Mouse (Mus musculus): ENCODE data around the gene Rybp. TPM values are rescaled to one million over a fixed set of nuclear protein-coding genes. Genes with fewer than 3 reads are reported as not detected.

Gene Rybp
- polyA plus RNA-seq, 1 experiment from 2014 or later, result 25.3 TPM

- Histone ChIP-seq H3K27ac (ENCODE audit: low read length) (no peak overlapping the region), H3K4me1 (ENCODE audit: control insufficient read depth, insufficient read depth, low read length) (peaks cover 12% of the 10 kb centered on the region), H3K9me3 (replicated peaks; ENCODE audit: control insufficient read depth, low read length, poor library complexity, severe bottlenecking) (no peaks in the 10 kb centered on the region), H3K4me2 (ENCODE audit: low read length) (no peak overlapping the region), H3K4me3 (ENCODE audit: low read depth, low read length) (no peak overlapping the region), H3K27me3 (ENCODE audit: control insufficient read depth, insufficient read depth, low read depth, low read length) (no peaks in the 10 kb centered on the region), H3K36me3 (ENCODE audit: control insufficient read depth, insufficient read depth, low read length) (no peaks in the 10 kb centered on the region), H3K9ac (ENCODE audit: low read depth, low read length) (no peak overlapping the region)
- no peak for ATAC-seq
Observed at GRCm38 (mm10) chr6:100275643-100276042, 11.6 kb downstream of the Rybp start.

- H3K4me1 ChIP-seq (ENCODE audit: control insufficient read depth, insufficient read depth, low read length), result peaks cover 8% of the 10 kb centered on the region
- 63% methylated on average over 1 of the region's 1 CpGs for WGBS
- H3K4me2 ChIP-seq (ENCODE audit: low read length), result no peak overlapping the region
- H3K9ac ChIP-seq (ENCODE audit: low read depth, low read length), result no peak overlapping the region
- no peak for ATAC-seq
- no peaks in the 10 kb centered on the region for H3K9me3 ChIP-seq (replicated peaks; ENCODE audit: control insufficient read depth, low read length, poor library complexity, severe bottlenecking)
- no peaks in the 10 kb centered on the region for H3K36me3 ChIP-seq (ENCODE audit: control insufficient read depth, insufficient read depth, low read length)
- no peak overlapping the region for H3K27ac ChIP-seq (ENCODE audit: low read length)
- H3K27me3 ChIP-seq (ENCODE audit: control insufficient read depth, insufficient read depth, low read depth, low read length), result no peaks in the 10 kb centered on the region
- H3K4me3 ChIP-seq (ENCODE audit: low read depth, low read length), result no peak overlapping the region
Observed at GRCm38 (mm10) chr6:100273556-100273955, 13.7 kb downstream of the Rybp start.

GRCm38 (mm10) chr6:100271992-100272391 lies 15.3 kb downstream of the Rybp start:
- H3K27me3 ChIP-seq (ENCODE audit: control insufficient read depth, insufficient read depth, low read depth, low read length), result no peaks in the 10 kb centered on the region
- no peaks in the 10 kb centered on the region for H3K9me3 ChIP-seq (replicated peaks; ENCODE audit: control insufficient read depth, low read length, poor library complexity, severe bottlenecking)
- WGBS, result 81% methylated on average over 3 of the region's 3 CpGs
- H3K27ac ChIP-seq (ENCODE audit: low read length), result no peak overlapping the region
- no peaks in the 10 kb centered on the region for H3K36me3 ChIP-seq (ENCODE audit: control insufficient read depth, insufficient read depth, low read length)
- ATAC-seq, result no peak
- H3K4me1 ChIP-seq (ENCODE audit: control insufficient read depth, insufficient read depth, low read length), result peaks cover 4% of the 10 kb centered on the region
- no peak overlapping the region for H3K9ac ChIP-seq (ENCODE audit: low read depth, low read length)
- no peak overlapping the region for H3K4me3 ChIP-seq (ENCODE audit: low read depth, low read length)
- H3K4me2 ChIP-seq (ENCODE audit: low read length), result no peak overlapping the region

GRCm38 (mm10) chr6:100270765-100271164 lies 16.5 kb downstream of the Rybp start:
- no peak for ATAC-seq
- no peak overlapping the region for H3K27ac ChIP-seq (ENCODE audit: low read length)
- WGBS, result 78% methylated on average over 2 of the region's 2 CpGs
- H3K36me3 ChIP-seq (ENCODE audit: control insufficient read depth, insufficient read depth, low read length), result no peaks in the 10 kb centered on the region
- no peaks in the 10 kb centered on the region for H3K4me1 ChIP-seq (ENCODE audit: control insufficient read depth, insufficient read depth, low read length)
- no peaks in the 10 kb centered on the region for H3K27me3 ChIP-seq (ENCODE audit: control insufficient read depth, insufficient read depth, low read depth, low read length)
- no peaks in the 10 kb centered on the region for H3K9me3 ChIP-seq (replicated peaks; ENCODE audit: control insufficient read depth, low read length, poor library complexity, severe bottlenecking)
- H3K4me2 ChIP-seq (ENCODE audit: low read length), result no peak overlapping the region
- H3K4me3 ChIP-seq (ENCODE audit: low read depth, low read length), result no peak overlapping the region
- no peak overlapping the region for H3K9ac ChIP-seq (ENCODE audit: low read depth, low read length)

- no peak for ATAC-seq
- peaks cover 6% of the 10 kb centered on the region for H3K4me1 ChIP-seq (ENCODE audit: control insufficient read depth, insufficient read depth, low read length)
Observed at GRCm38 (mm10) chr6:100259607-100260006, 27.7 kb downstream of the Rybp start.

GRCm38 (mm10) chr6:100258278-100258677 lies 29.0 kb downstream of the Rybp start:
- ATAC-seq, result no peak
- H3K4me2 ChIP-seq (ENCODE audit: low read length), result no peak overlapping the region
- H3K27me3 ChIP-seq (ENCODE audit: control insufficient read depth, insufficient read depth, low read depth, low read length), result no peaks in the 10 kb centered on the region
- no peak overlapping the region for H3K27ac ChIP-seq (ENCODE audit: low read length)
- H3K9me3 ChIP-seq (replicated peaks; ENCODE audit: control insufficient read depth, low read length, poor library complexity, severe bottlenecking), result no peaks in the 10 kb centered on the region
- no peak overlapping the region for H3K4me3 ChIP-seq (ENCODE audit: low read depth, low read length)
- no peaks in the 10 kb centered on the region for H3K36me3 ChIP-seq (ENCODE audit: control insufficient read depth, insufficient read depth, low read length)
- H3K9ac ChIP-seq (ENCODE audit: low read depth, low read length), result no peak overlapping the region
- H3K4me1 ChIP-seq (ENCODE audit: control insufficient read depth, insufficient read depth, low read length), result peaks cover 6% of the 10 kb centered on the region

More at GRCm38 (mm10) chr6:100259607-100260006, 27.7 kb downstream of the Rybp start:
- no peaks in the 10 kb centered on the region for H3K36me3 ChIP-seq (ENCODE audit: control insufficient read depth, insufficient read depth, low read length)
- no peaks in the 10 kb centered on the region for H3K27me3 ChIP-seq (ENCODE audit: control insufficient read depth, insufficient read depth, low read depth, low read length)
- no peak overlapping the region for H3K9ac ChIP-seq (ENCODE audit: low read depth, low read length)
- WGBS, result 94% methylated on average over 1 of the region's 1 CpGs
- H3K9me3 ChIP-seq (replicated peaks; ENCODE audit: control insufficient read depth, low read length, poor library complexity, severe bottlenecking), result no peaks in the 10 kb centered on the region
- no peak overlapping the region for H3K4me3 ChIP-seq (ENCODE audit: low read depth, low read length)
- no peak overlapping the region for H3K4me2 ChIP-seq (ENCODE audit: low read length)
- H3K27ac ChIP-seq (ENCODE audit: low read length), result no peak overlapping the region

GRCm38 (mm10) chr6:100255411-100255810 lies 31.9 kb downstream of the Rybp start:
- no peak overlapping the region for H3K9ac ChIP-seq (ENCODE audit: low read depth, low read length)
- H3K4me1 ChIP-seq (ENCODE audit: control insufficient read depth, insufficient read depth, low read length), result peaks cover 6% of the 10 kb centered on the region
- no peak overlapping the region for H3K4me3 ChIP-seq (ENCODE audit: low read depth, low read length)
- H3K36me3 ChIP-seq (ENCODE audit: control insufficient read depth, insufficient read depth, low read length), result no peaks in the 10 kb centered on the region
- whole genome bisulfite sequencing, result 50% methylated on average over 1 of the region's 1 CpGs
- no peaks in the 10 kb centered on the region for H3K9me3 ChIP-seq (replicated peaks; ENCODE audit: control insufficient read depth, low read length, poor library complexity, severe bottlenecking)
- no peak overlapping the region for H3K4me2 ChIP-seq (ENCODE audit: low read length)
- H3K27ac ChIP-seq (ENCODE audit: low read length), result no peak overlapping the region
- ATAC-seq, result no peak
- no peaks in the 10 kb centered on the region for H3K27me3 ChIP-seq (ENCODE audit: control insufficient read depth, insufficient read depth, low read depth, low read length)

GRCm38 (mm10) chr6:100254671-100255070 lies 32.6 kb downstream of the Rybp start:
- Histone ChIP-seq H3K9me3 (replicated peaks; ENCODE audit: control insufficient read depth, low read length, poor library complexity, severe bottlenecking) (no peaks in the 10 kb centered on the region), H3K4me3 (ENCODE audit: low read depth, low read length) (no peak overlapping the region), H3K9ac (ENCODE audit: low read depth, low read length) (no peak overlapping the region), H3K4me1 (ENCODE audit: control insufficient read depth, insufficient read depth, low read length) (peaks cover 6% of the 10 kb centered on the region), H3K27me3 (ENCODE audit: control insufficient read depth, insufficient read depth, low read depth, low read length) (no peaks in the 10 kb centered on the region), H3K4me2 (ENCODE audit: low read length) (no peak overlapping the region), H3K27ac (ENCODE audit: low read length) (no peak overlapping the region), H3K36me3 (ENCODE audit: control insufficient read depth, insufficient read depth, low read length) (no peaks in the 10 kb centered on the region)
- ATAC-seq, result no peak
- WGBS, result 87% methylated on average over 1 of the region's 1 CpGs

- Histone ChIP-seq H3K4me2 (ENCODE audit: low read length) (no peak overlapping the region), H3K9me3 (replicated peaks; ENCODE audit: control insufficient read depth, low read length, poor library complexity, severe bottlenecking) (no peaks in the 10 kb centered on the region), H3K27me3 (ENCODE audit: control insufficient read depth, insufficient read depth, low read depth, low read length) (no peaks in the 10 kb centered on the region), H3K4me3 (ENCODE audit: low read depth, low read length) (no peak overlapping the region), H3K4me1 (ENCODE audit: control insufficient read depth, insufficient read depth, low read length) (no peaks in the 10 kb centered on the region; the same call in 1 of the 2 replicates), H3K27ac (ENCODE audit: low read length) (no peak overlapping the region), H3K36me3 (ENCODE audit: control insufficient read depth, insufficient read depth, low read length) (no peaks in the 10 kb centered on the region), H3K9ac (ENCODE audit: low read depth, low read length) (no peak overlapping the region)
- 61% methylated on average over 3 of the region's 3 CpGs for WGBS
- no peak for ATAC-seq
Observed at GRCm38 (mm10) chr6:100244474-100244873, 42.8 kb downstream of the Rybp start.

- Histone ChIP-seq H3K9ac (ENCODE audit: low read depth, low read length) (no peak overlapping the region), H3K9me3 (replicated peaks; ENCODE audit: control insufficient read depth, low read length, poor library complexity, severe bottlenecking) (no peaks in the 10 kb centered on the region), H3K27ac (ENCODE audit: low read length) (no peak overlapping the region), H3K27me3 (ENCODE audit: control insufficient read depth, insufficient read depth, low read depth, low read length) (no peaks in the 10 kb centered on the region), H3K4me3 (ENCODE audit: low read depth, low read length) (no peak overlapping the region), H3K36me3 (ENCODE audit: control insufficient read depth, insufficient read depth, low read length) (no peaks in the 10 kb centered on the region), H3K4me2 (ENCODE audit: low read length) (no peak overlapping the region), H3K4me1 (ENCODE audit: control insufficient read depth, insufficient read depth, low read length) (peaks cover 19% of the 10 kb centered on the region)
- no peak for ATAC-seq
Observed at GRCm38 (mm10) chr6:100235036-100235435, 52.2 kb downstream of the Rybp start.
